8 mouse cellular contexts compared by ENCODE assay signal in the genomic region with DNA sequence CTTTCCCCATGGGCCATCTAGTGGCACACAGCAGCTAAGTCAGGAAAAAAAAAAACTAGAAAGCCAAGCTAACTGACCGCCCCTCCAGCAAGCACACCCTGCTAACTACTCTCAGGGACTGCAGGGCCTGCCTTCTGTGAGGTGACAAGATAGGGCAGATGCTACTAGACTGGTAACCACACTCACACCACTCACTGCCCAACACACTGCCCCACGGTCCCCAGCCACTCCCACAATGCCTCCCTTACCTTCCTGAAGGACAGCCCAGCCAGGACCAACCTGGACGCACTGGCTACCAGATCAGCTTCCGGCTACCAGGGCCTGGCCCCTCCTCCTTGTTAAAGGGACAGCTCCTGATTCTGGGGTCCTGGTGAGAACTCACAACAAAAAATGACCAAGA. TPM values are rescaled to one million over a fixed set of nuclear protein-coding genes. Genes with fewer than 3 reads are reported as not detected.
A peak's percentile ranks its signal among the peaks of the same experiment; 100 is the strongest.
DNase-seq lines count a peak whose midpoint lies in the region; ATAC-seq and TF ChIP-seq lines count a peak whose summit lies in the region.

No protein-coding gene starts in this region.

- H3K4me2 ChIP-seq in hindbrain, embryonic 14.5 days (replicated peaks), result peak overlapping the region; percentile 38
- peak overlapping the region; percentile 37; the same call in 1 of the 2 replicates for H3K4me2 ChIP-seq in liver, embryonic 15.5 days
- peak overlapping the region; percentile 20 for H3K4me2 ChIP-seq in stomach, embryonic 16.5 days (ENCODE audit: low read depth, low read length)

- TF ChIP-seq CTCF in cerebellum, adult 2 months (IDR thresholded peaks at IDR 0.05; ENCODE audit: borderline replicate concordance, insufficient read depth, low read depth, low read length), result no peak

- no peaks in the 10 kb centered on the region for H3K4me1 ChIP-seq in cerebellum, adult 2 months (ENCODE audit: control insufficient read depth, insufficient read depth, low read length)
- H3K4me1 ChIP-seq in hindbrain, embryonic 14.5 days (replicated peaks; ENCODE audit: control insufficient read depth, insufficient read depth, low read length), result no peaks in the 10 kb centered on the region
- H3K4me1 ChIP-seq in liver, embryonic 15.5 days (replicated peaks), result peaks cover 15% of the 10 kb centered on the region
- no peaks in the 10 kb centered on the region for H3K4me1 ChIP-seq in stomach, embryonic 16.5 days (ENCODE audit: control insufficient read depth, insufficient read depth, low read length)

- H3K4me3 ChIP-seq in cerebellum, adult 2 months (replicated peaks; ENCODE audit: insufficient read depth, low read depth, low read length), result peak overlapping the region; percentile 14
- peak overlapping the region; percentile 20 for H3K4me3 ChIP-seq in hindbrain, embryonic 14.5 days (replicated peaks; ENCODE audit: low read length)
- 0 out of 2 replicates have a peak overlapping the region, but pooled peaks have one; percentile 20 for H3K4me3 ChIP-seq in liver, embryonic 15.5 days (replicated peaks)
- peak overlapping the region; percentile 29 for H3K4me3 ChIP-seq in stomach, embryonic 16.5 days (replicated peaks; ENCODE audit: low read length)

- no peaks in the 10 kb centered on the region for H3K9me3 ChIP-seq in hindbrain, embryonic 14.5 days (ENCODE audit: control insufficient read depth, low read length)
- no peaks in the 10 kb centered on the region for H3K9me3 ChIP-seq in liver, embryonic 15.5 days (replicated peaks)
- H3K9me3 ChIP-seq in stomach, embryonic 16.5 days (replicated peaks; ENCODE audit: control insufficient read depth, low read length), result peaks cover 6% of the 10 kb centered on the region

- no peaks in the 10 kb centered on the region for H3K27me3 ChIP-seq in cerebellum, adult 2 months (ENCODE audit: control insufficient read depth, insufficient read depth, low read length)
- no peaks in the 10 kb centered on the region for H3K27me3 ChIP-seq in hindbrain, embryonic 14.5 days (ENCODE audit: control insufficient read depth, insufficient read depth, low read length)
- H3K27me3 ChIP-seq in liver, embryonic 15.5 days, result peaks cover 11% of the 10 kb centered on the region
- no peaks in the 10 kb centered on the region for H3K27me3 ChIP-seq in stomach, embryonic 16.5 days (ENCODE audit: control insufficient read depth, insufficient read depth, low read length)

- DNase-seq in cerebellum, adult 2 months, result no peak
- no peak for DNase-seq in cerebellum, adult 9-11 months
- peak; percentile 31 for DNase-seq in embryo, embryonic 9.5 days (ENCODE audit: extremely low spot score)
- no peak for DNase-seq in hindbrain, embryonic 14.5 days (ENCODE audit: low spot score)
- DNase-seq in thymus, adult 18-20 months, result no peak
- DNase-seq in cerebellum, adult 18-20 months, result no peak

- no peak for TF ChIP-seq POLR2A in cerebellum, adult 2 months (IDR thresholded peaks at IDR 0.05; ENCODE audit: borderline replicate concordance, insufficient read depth, low read length)

- no peak overlapping the region for H3K27ac ChIP-seq in cerebellum, adult 2 months (ENCODE audit: insufficient read depth, low read length)
- no peak overlapping the region for H3K27ac ChIP-seq in hindbrain, embryonic 14.5 days
- H3K27ac ChIP-seq in liver, embryonic 15.5 days (replicated peaks), result no peak overlapping the region
- H3K27ac ChIP-seq in stomach, embryonic 16.5 days (ENCODE audit: low read length), result no peak overlapping the region

- H3K36me3 ChIP-seq in hindbrain, embryonic 14.5 days (replicated peaks; ENCODE audit: control insufficient read depth, insufficient read depth), result no peaks in the 10 kb centered on the region
- H3K36me3 ChIP-seq in liver, embryonic 15.5 days (replicated peaks), result no peaks in the 10 kb centered on the region
- H3K36me3 ChIP-seq in stomach, embryonic 16.5 days (ENCODE audit: control insufficient read depth, insufficient read depth, low read length), result no peaks in the 10 kb centered on the region

- ATAC-seq in hindbrain, embryonic 14.5 days (ENCODE audit: low FRiP score), result no peak
- ATAC-seq in liver, embryonic 15.5 days (ENCODE audit: insufficient read depth), result no peak
- peak; percentile 29; the same call in 1 of the 2 replicates for ATAC-seq in stomach, embryonic 16.5 days (ENCODE audit: insufficient read depth, low FRiP score)

- 0 out of 2 replicates have a peak overlapping the region, but pooled peaks have one; percentile 35 for H3K9ac ChIP-seq in hindbrain, embryonic 14.5 days
- H3K9ac ChIP-seq in liver, embryonic 15.5 days, result no peak overlapping the region
- peak overlapping the region; percentile 33; the same call in 1 of the 2 replicates for H3K9ac ChIP-seq in stomach, embryonic 16.5 days (ENCODE audit: low read length)

- WGBS in cerebellum, adult 2 months, result 21% methylated on average over 4 of the region's 4 CpGs
- WGBS in hindbrain, embryonic 14.5 days, result 13% methylated on average over 4 of the region's 4 CpGs
- 19% methylated on average over 4 of the region's 4 CpGs for WGBS in liver, embryonic 15.5 days (ENCODE audit: insufficient replicate concordance)
- 6% methylated on average over 4 of the region's 4 CpGs for whole genome bisulfite sequencing in stomach, embryonic 16.5 days

RNA-seq across cellular contexts. Expression of a gene that starts 5.6 kb away (rescaled TPM):
- 13.6 and 16.7 TPM in 2 replicates for polyA plus RNA-seq in cerebellum, adult 2 months (2012; rRNA removed)
- polyA plus RNA-seq in hindbrain, embryonic 14.5 days (2014; fragmentation: Nextera tagmentation; extraction: Ambion mirVana), result 6.1 and 7.7 TPM in 2 replicates
- polyA plus RNA-seq in liver, embryonic 15.5 days (2015; fragmentation: Nextera tagmentation; extraction: Ambion mirVana), result 4.5 and 5.8 TPM in 2 replicates
- polyA plus RNA-seq in stomach, embryonic 16.5 days (2015; fragmentation: Nextera tagmentation; extraction: Ambion mirVana), result 16.4 and 16.7 TPM in 2 replicates

RNA-seq across cellular contexts. Expression of a gene that starts 9.3 kb away (rescaled TPM):
- 0.36 and 0.52 TPM in 2 replicates for polyA plus RNA-seq in cerebellum, adult 2 months (2012; rRNA removed)
- not detected in 2 replicates for polyA plus RNA-seq in hindbrain, embryonic 14.5 days (2014; fragmentation: Nextera tagmentation; extraction: Ambion mirVana)
- 1.6 and 2.3 TPM in 2 replicates for polyA plus RNA-seq in liver, embryonic 15.5 days (2015; fragmentation: Nextera tagmentation; extraction: Ambion mirVana)
- polyA plus RNA-seq in stomach, embryonic 16.5 days (2015; fragmentation: Nextera tagmentation; extraction: Ambion mirVana), result 0.18 and 0.70 TPM in 2 replicates

RNA-seq across cellular contexts. Expression of a gene that starts 35.5 kb away (rescaled TPM):
- 7.7 and 9.7 TPM in 2 replicates for polyA plus RNA-seq in cerebellum, adult 2 months (2012; rRNA removed)
- 20.4 and 23.1 TPM in 2 replicates for polyA plus RNA-seq in hindbrain, embryonic 14.5 days (2014; fragmentation: Nextera tagmentation; extraction: Ambion mirVana)
- not detected in 2 replicates for polyA plus RNA-seq in liver, embryonic 15.5 days (2015; fragmentation: Nextera tagmentation; extraction: Ambion mirVana)
- polyA plus RNA-seq in stomach, embryonic 16.5 days (2015; fragmentation: Nextera tagmentation; extraction: Ambion mirVana), result 0.06 and 0.07 TPM in 2 replicates

RNA-seq across cellular contexts. Expression of a gene that starts 36.4 kb away (rescaled TPM):
- polyA plus RNA-seq in cerebellum, adult 2 months (2012; rRNA removed), result 49.0 and 53.5 TPM in 2 replicates
- 26.8 and 28.8 TPM in 2 replicates for polyA plus RNA-seq in hindbrain, embryonic 14.5 days (2014; fragmentation: Nextera tagmentation; extraction: Ambion mirVana)
- polyA plus RNA-seq in liver, embryonic 15.5 days (2015; fragmentation: Nextera tagmentation; extraction: Ambion mirVana), result 18.0 and 18.9 TPM in 2 replicates
- 37.1 and 40.3 TPM in 2 replicates for polyA plus RNA-seq in stomach, embryonic 16.5 days (2015; fragmentation: Nextera tagmentation; extraction: Ambion mirVana)

RNA-seq across cellular contexts. Expression of a gene that starts 43.9 kb away (rescaled TPM):
- 8.2 TPM in 2 replicates for polyA plus RNA-seq in cerebellum, adult 2 months (2012; rRNA removed)
- polyA plus RNA-seq in hindbrain, embryonic 14.5 days (2014; fragmentation: Nextera tagmentation; extraction: Ambion mirVana), result 1.3 and 1.4 TPM in 2 replicates
- 7.4 and 8.2 TPM in 2 replicates for polyA plus RNA-seq in liver, embryonic 15.5 days (2015; fragmentation: Nextera tagmentation; extraction: Ambion mirVana)
- 8.6 and 9.2 TPM in 2 replicates for polyA plus RNA-seq in stomach, embryonic 16.5 days (2015; fragmentation: Nextera tagmentation; extraction: Ambion mirVana)
